8 mouse cellular contexts compared by ENCODE assay signal in the genomic region with DNA sequence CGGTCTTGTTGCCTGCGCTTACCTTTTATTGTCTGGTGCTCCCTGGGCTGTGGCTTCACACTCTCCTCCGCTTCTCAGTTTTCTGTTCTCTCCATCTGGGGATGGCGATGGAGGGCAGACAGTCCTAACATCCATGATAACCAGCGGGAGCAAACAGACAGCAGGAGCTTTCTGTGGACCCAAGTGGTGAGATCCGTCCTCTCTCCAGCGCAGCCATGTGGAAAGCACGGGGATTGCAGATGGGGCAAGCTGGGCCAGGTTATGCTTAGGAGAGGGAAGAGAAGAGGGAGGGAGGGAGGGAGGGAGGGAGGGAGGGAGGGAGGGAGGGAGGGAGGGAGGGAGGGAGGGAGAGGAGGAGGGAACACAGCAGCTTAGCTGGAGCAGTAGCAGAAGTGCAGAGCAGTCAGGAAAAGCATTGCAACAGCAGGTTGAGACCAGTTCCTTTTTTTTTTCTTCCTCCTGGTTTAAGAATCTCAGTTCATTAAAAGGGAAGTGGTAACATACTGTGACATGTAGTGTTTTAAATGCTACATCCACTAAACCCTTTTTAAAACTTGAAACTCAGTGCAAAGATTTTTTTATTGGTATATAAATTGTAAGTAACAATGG. TPM values are rescaled to one million over a fixed set of nuclear protein-coding genes. Genes with fewer than 3 reads are reported as not detected.
DNase-seq lines count a peak whose midpoint lies in the region; ATAC-seq lines count a peak whose summit lies in the region.

A gene (minus strand): TSS at position 280 of the 609 bp plus-strand sequence.

- H3K27ac ChIP-seq in embryonic facial prominence, embryonic 11.5 days (replicated peaks; ENCODE audit: low read depth, low read length) = no peak within 1 kb of the TSS
- no peak within 1 kb of the TSS for H3K27ac ChIP-seq in heart, embryonic 15.5 days
- no peak within 1 kb of the TSS for H3K27ac ChIP-seq in midbrain, embryonic 15.5 days

- H3K9me3 ChIP-seq in embryonic facial prominence, embryonic 11.5 days (replicated peaks; ENCODE audit: control insufficient read depth, low read length) = no peaks in the 10 kb centered on the region
- no peaks in the 10 kb centered on the region for H3K9me3 ChIP-seq in heart, embryonic 15.5 days (replicated peaks)
- no peaks in the 10 kb centered on the region for H3K9me3 ChIP-seq in midbrain, embryonic 15.5 days

- 44% methylated on average over 8 of the region's 8 CpGs for whole genome bisulfite sequencing in embryonic facial prominence, embryonic 11.5 days
- 45% methylated on average over 8 of the region's 8 CpGs for WGBS in heart, embryonic 15.5 days
- 50% methylated on average over 8 of the region's 8 CpGs for WGBS in midbrain, embryonic 15.5 days

- DNase-seq in urinary bladder, postnatal 14 days (ENCODE audit: low spot score) = peak; percentile 20
- no peak for DNase-seq in urinary bladder, adult 2 months (ENCODE audit: low spot score)
- peak; percentile 44 for DNase-seq in embryonic facial prominence, embryonic 11.5 days (ENCODE audit: low spot score)
- DNase-seq in kidney, postnatal 25 days = peak; percentile 21 to 54
- DNase-seq in right cerebral cortex, postnatal 10 days (ENCODE audit: low spot score in 2 of 2) = no peak

- H3K9ac ChIP-seq in embryonic facial prominence, embryonic 11.5 days (replicated peaks; ENCODE audit: low read length) = no peak within 1 kb of the TSS
- H3K9ac ChIP-seq in heart, embryonic 15.5 days = no peak within 1 kb of the TSS
- H3K9ac ChIP-seq in midbrain, embryonic 15.5 days = no peak within 1 kb of the TSS

- ATAC-seq in embryonic facial prominence, embryonic 11.5 days (replicated peaks; ENCODE audit: insufficient number of reproducible peaks, low FRiP score, low TSS enrichment, low read depth) = no peak
- no peak for ATAC-seq in heart, embryonic 15.5 days (replicated peaks; ENCODE audit: insufficient number of reproducible peaks, insufficient read depth, low FRiP score, low read depth)
- ATAC-seq in midbrain, embryonic 15.5 days (replicated peaks) = no peak
- no peak for ATAC-seq in cerebellum, adult (ENCODE audit: insufficient number of reproducible peaks, low FRiP score, low TSS enrichment)

- H3K4me2 ChIP-seq in embryonic facial prominence, embryonic 11.5 days (ENCODE audit: low read depth, low read length) = no peak within 1 kb of the TSS
- no peak within 1 kb of the TSS for H3K4me2 ChIP-seq in heart, embryonic 15.5 days
- no peak within 1 kb of the TSS for H3K4me2 ChIP-seq in midbrain, embryonic 15.5 days

- no peaks in the 10 kb centered on the region for H3K36me3 ChIP-seq in embryonic facial prominence, embryonic 11.5 days (replicated peaks; ENCODE audit: control insufficient read depth, insufficient read depth, low read depth, low read length)
- no peaks in the 10 kb centered on the region for H3K36me3 ChIP-seq in heart, embryonic 15.5 days
- H3K36me3 ChIP-seq in midbrain, embryonic 15.5 days (replicated peaks) = no peaks in the 10 kb centered on the region

- H3K4me3 ChIP-seq in embryonic facial prominence, embryonic 11.5 days (ENCODE audit: low read depth, low read length) = no peak within 1 kb of the TSS
- no peak within 1 kb of the TSS for H3K4me3 ChIP-seq in heart, embryonic 15.5 days
- no peak within 1 kb of the TSS for H3K4me3 ChIP-seq in midbrain, embryonic 15.5 days

- no peaks in the 10 kb centered on the region for H3K4me1 ChIP-seq in embryonic facial prominence, embryonic 11.5 days (ENCODE audit: control insufficient read depth, insufficient read depth, low read length)
- no peaks in the 10 kb centered on the region for H3K4me1 ChIP-seq in heart, embryonic 15.5 days (replicated peaks)
- no peaks in the 10 kb centered on the region for H3K4me1 ChIP-seq in midbrain, embryonic 15.5 days

- no peaks in the 10 kb centered on the region for H3K27me3 ChIP-seq in embryonic facial prominence, embryonic 11.5 days (ENCODE audit: control insufficient read depth, insufficient read depth, low read length)
- no peaks in the 10 kb centered on the region for H3K27me3 ChIP-seq in heart, embryonic 15.5 days
- no peaks in the 10 kb centered on the region for H3K27me3 ChIP-seq in midbrain, embryonic 15.5 days (replicated peaks)

RNA-seq across cellular contexts. Expression of the gene that starts here (rescaled TPM):
- 8.3 and 13.8 TPM in 2 replicates for polyA plus RNA-seq in urinary bladder, adult 2 months (2012; rRNA removed)
- 21.5 and 23.0 TPM in 2 replicates for polyA plus RNA-seq in embryonic facial prominence, embryonic 11.5 days (2014; fragmentation: Nextera tagmentation; extraction: Ambion mirVana)
- polyA plus RNA-seq in heart, embryonic 15.5 days (2015; fragmentation: Nextera tagmentation; extraction: Ambion mirVana) = 11.6 and 15.9 TPM in 2 replicates
- 15.0 and 16.3 TPM in 2 replicates for polyA plus RNA-seq in midbrain, embryonic 15.5 days (2015; fragmentation: Nextera tagmentation; extraction: Ambion mirVana)

Comparison
In these comparisons a context has a peak if more than half of its experiments do, and no peak if none do; other contexts are left out.
1. DNase-seq: peak in urinary bladder, postnatal 14 days (single experiment), embryonic facial prominence, embryonic 11.5 days (single experiment) and kidney, postnatal 25 days (2 of 2); none in urinary bladder, adult 2 months (single experiment) and right cerebral cortex, postnatal 10 days (0 of 2).